Mouse (Mus musculus): ENCODE measurements around the gene C2cd4b.

Gene C2cd4b

GRCm38 (mm10) chr9:67759163-67759955 lies at the start of gene C2cd4b:
TSS of gene C2cd4b (plus strand) at chr9:67759437.
- in situ Hi-C loops (cut with MseI, MboI) = loop anchor here (5.0 kb wide), 1 partner anchor 38 kb away; no protein-coding TSS in a partner anchor

- in situ Hi-C loops (cut with MseI, MboI) = no loop called here
Measured at GRCm38 (mm10) chr9:67711051-67711877, 48.0 kb upstream of the C2cd4b start.

- in situ Hi-C loops (cut with MseI, MboI) = no loop called here
Measured at GRCm38 (mm10) chr9:67712146-67712545, 47.1 kb upstream of the C2cd4b start.

- in situ Hi-C loops (cut with MseI, MboI) = no loop called here
Measured at GRCm38 (mm10) chr9:67717081-67717480, 42.2 kb upstream of the C2cd4b start.

- in situ Hi-C loops (cut with MseI, MboI) = no loop called here
Measured at GRCm38 (mm10) chr9:67718596-67718995, 40.6 kb upstream of the C2cd4b start.

GRCm38 (mm10) chr9:67720150-67720549 lies 39.1 kb upstream of the C2cd4b start:
- in situ Hi-C loops (cut with MseI, MboI) = no loop called here

- in situ Hi-C loops (cut with MseI, MboI) = no loop called here
Measured at GRCm38 (mm10) chr9:67722378-67722777, 36.9 kb upstream of the C2cd4b start.

- in situ Hi-C loops (cut with MseI, MboI) = no loop called here
Measured at GRCm38 (mm10) chr9:67725196-67725595, 34.0 kb upstream of the C2cd4b start.

- in situ Hi-C loops (cut with MseI, MboI) = no loop called here
Measured at GRCm38 (mm10) chr9:67733716-67734115, 25.5 kb upstream of the C2cd4b start.

- in situ Hi-C loops (cut with MseI, MboI) = no loop called here
Measured at GRCm38 (mm10) chr9:67735426-67735825, 23.8 kb upstream of the C2cd4b start.

- in situ Hi-C loops (cut with MseI, MboI) = no loop called here
Measured at GRCm38 (mm10) chr9:67741256-67741655, 18.0 kb upstream of the C2cd4b start.

- in situ Hi-C loops (cut with MseI, MboI) = no loop called here
Measured at GRCm38 (mm10) chr9:67753411-67754182, 5.6 kb upstream of the C2cd4b start.

GRCm38 (mm10) chr9:67754713-67755112 lies 4.5 kb upstream of the C2cd4b start:
- in situ Hi-C loops (cut with MseI, MboI) = loop anchor here (5.0 kb wide), 1 partner anchor 43 kb away; no protein-coding TSS in a partner anchor

- in situ Hi-C loops (cut with MseI, MboI) = loop anchor here (5.0 kb wide), 1 partner anchor 39 kb away; no protein-coding TSS in a partner anchor
Measured at GRCm38 (mm10) chr9:67758686-67759085, 551 bp upstream of the C2cd4b start.

- in situ Hi-C loops (cut with MseI, MboI) = loop anchor here (5.0 kb wide), 1 partner anchor 37 kb away; no protein-coding TSS in a partner anchor
Measured at GRCm38 (mm10) chr9:67759956-67760764, 923 bp downstream of the C2cd4b start.

GRCm38 (mm10) chr9:67760991-67761390 lies 1.8 kb downstream of the C2cd4b start:
- in situ Hi-C loops (cut with MseI, MboI) = no loop called here

- in situ Hi-C loops (cut with MseI, MboI) = no loop called here
Measured at GRCm38 (mm10) chr9:67763326-67763725, 4.1 kb downstream of the C2cd4b start.

GRCm38 (mm10) chr9:67766405-67766804 lies 7.2 kb downstream of the C2cd4b start:
- in situ Hi-C loops (cut with MseI, MboI) = no loop called here

GRCm38 (mm10) chr9:67766948-67767347 lies 7.7 kb downstream of the C2cd4b start:
- in situ Hi-C loops (cut with MseI, MboI) = no loop called here

GRCm38 (mm10) chr9:67768843-67769242 lies 9.6 kb downstream of the C2cd4b start:
- in situ Hi-C loops (cut with MseI, MboI) = no loop called here

- in situ Hi-C loops (cut with MseI, MboI) = no loop called here
Measured at GRCm38 (mm10) chr9:67769401-67769800, 10.2 kb downstream of the C2cd4b start.
